Mouse (Mus musculus): Measurements from ENCODE around the gene Specc1. TPM values are rescaled to one million over a fixed set of nuclear protein-coding genes. Genes with fewer than 3 reads are reported as not detected.

Specc1 gene
- polyA plus RNA-seq, 1 experiment from 2014 or later, result 8.8 TPM

DNA sequence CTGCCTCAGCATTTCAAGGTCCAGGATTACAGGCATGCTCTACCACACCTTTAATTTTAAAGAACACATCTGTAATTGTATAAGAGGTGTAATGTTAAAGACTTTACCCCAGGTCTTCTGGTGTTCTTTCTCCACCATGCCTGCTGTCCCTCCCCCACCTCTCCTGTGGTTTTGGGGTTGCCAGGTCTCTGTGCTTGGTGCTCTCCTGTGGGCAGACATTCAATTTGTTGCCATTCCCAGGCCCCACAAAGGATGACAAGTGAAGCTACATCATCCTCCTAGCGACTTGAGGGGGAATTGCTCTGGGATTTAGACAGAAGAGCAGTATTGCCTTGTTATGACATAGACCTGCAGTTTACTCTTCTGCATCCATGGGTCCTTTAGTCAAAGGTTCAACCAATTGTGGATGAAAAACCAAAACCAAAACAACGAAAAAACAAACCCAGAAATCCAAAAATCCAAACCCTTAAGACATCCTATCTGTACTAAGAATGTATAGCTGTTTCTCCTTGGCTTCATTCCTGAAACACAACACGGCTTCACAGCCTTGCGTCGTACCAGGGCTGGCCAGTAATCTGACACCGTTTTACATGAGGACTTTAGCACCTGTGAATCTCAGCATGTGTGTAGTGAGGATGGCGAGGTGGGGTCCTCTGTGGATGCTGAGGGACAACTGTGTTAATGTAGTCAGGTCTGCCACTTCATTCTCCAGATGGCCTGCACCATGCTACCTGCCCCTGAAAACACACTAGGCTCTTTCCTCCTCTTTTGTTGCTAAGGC lies 15.1 kb downstream of the Specc1 start:
- Histone ChIP-seq H3K4me1 (peaks cover 5% of the 10 kb centered on the region), H3K9me3 (no peaks in the 10 kb centered on the region), H3K27me3 (no peaks in the 10 kb centered on the region), H3K36me3 (no peaks in the 10 kb centered on the region), H3K4me2 (no peak overlapping the region), H3K27ac (no peak overlapping the region), H3K9ac (no peak overlapping the region), H3K4me3 (no peak overlapping the region)
- 21% methylated on average over 7 of the region's 7 CpGs for WGBS
- no peak for ATAC-seq (ENCODE audit: insufficient number of reproducible peaks, low FRiP score, low TSS enrichment, low read depth)

DNA sequence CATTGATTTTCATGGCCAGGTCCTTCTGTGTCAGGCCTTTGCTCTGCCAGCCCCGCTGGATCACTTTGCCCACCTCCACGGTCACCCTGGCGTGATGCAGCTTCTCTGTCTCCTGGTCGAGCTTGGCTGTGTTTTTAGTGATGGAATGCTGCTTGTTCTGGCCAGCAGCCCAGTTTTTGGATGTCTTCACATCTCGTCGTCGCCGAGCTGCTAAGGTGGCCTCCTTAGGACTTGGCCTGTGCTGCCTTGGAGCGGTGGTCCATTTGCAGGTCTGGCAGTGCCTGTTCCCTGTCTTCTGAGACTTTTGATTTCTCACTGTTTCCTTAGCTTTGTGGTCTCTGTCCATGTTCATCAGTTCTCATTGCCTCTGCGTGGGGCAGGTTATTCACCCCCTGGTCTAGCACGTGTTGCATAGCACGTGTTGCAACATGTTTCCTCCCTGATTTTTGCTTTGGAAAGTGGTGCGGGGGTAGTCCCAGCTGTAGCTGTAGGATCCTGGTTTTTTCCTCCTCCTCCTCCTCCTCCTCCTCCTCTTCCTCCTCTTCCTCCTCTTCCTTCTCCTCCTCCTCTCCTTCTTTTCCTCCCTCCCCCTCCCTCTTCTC lies 17.6 kb downstream of the Specc1 start:
- Histone ChIP-seq H3K4me2 (no peak overlapping the region), H3K9me3 (no peaks in the 10 kb centered on the region)
- WGBS, result 50% methylated on average over 13 of the region's 13 CpGs

GRCm38 (mm10) chr11:61975783-61976182 lies 19.2 kb downstream of the Specc1 start:
- H3K4me2 ChIP-seq, result no peak overlapping the region
- no peak for ATAC-seq (ENCODE audit: insufficient number of reproducible peaks, low FRiP score, low TSS enrichment, low read depth)
- H3K4me3 ChIP-seq, result no peak overlapping the region
- H3K36me3 ChIP-seq, result no peaks in the 10 kb centered on the region
- no peaks in the 10 kb centered on the region for H3K27me3 ChIP-seq
- no peak overlapping the region for H3K27ac ChIP-seq
- no peak overlapping the region for H3K9ac ChIP-seq
- H3K4me1 ChIP-seq, result peaks cover 5% of the 10 kb centered on the region
- 81% methylated on average over 1 of the region's 1 CpGs for WGBS
- H3K9me3 ChIP-seq, result no peaks in the 10 kb centered on the region

More for the DNA sequence above, 17.6 kb downstream of the Specc1 start:
- Histone ChIP-seq H3K9ac (no peak overlapping the region), H3K4me3 (no peak overlapping the region), H3K27ac (no peak overlapping the region), H3K27me3 (no peaks in the 10 kb centered on the region), H3K4me1 (peaks cover 5% of the 10 kb centered on the region), H3K36me3 (no peaks in the 10 kb centered on the region)
- ATAC-seq (ENCODE audit: insufficient number of reproducible peaks, low FRiP score, low TSS enrichment, low read depth), result no peak

GRCm38 (mm10) chr11:61981285-61981684 lies 24.7 kb downstream of the Specc1 start:
- Histone ChIP-seq H3K9me3 (no peaks in the 10 kb centered on the region), H3K4me1 (no peaks in the 10 kb centered on the region), H3K27me3 (no peaks in the 10 kb centered on the region), H3K9ac (no peak overlapping the region), H3K4me2 (no peak overlapping the region), H3K27ac (no peak overlapping the region), H3K36me3 (no peaks in the 10 kb centered on the region), H3K4me3 (no peak overlapping the region)
- 75% methylated on average over 2 of the region's 2 CpGs for WGBS
- ATAC-seq (ENCODE audit: insufficient number of reproducible peaks, low FRiP score, low TSS enrichment, low read depth), result no peak

DNA sequence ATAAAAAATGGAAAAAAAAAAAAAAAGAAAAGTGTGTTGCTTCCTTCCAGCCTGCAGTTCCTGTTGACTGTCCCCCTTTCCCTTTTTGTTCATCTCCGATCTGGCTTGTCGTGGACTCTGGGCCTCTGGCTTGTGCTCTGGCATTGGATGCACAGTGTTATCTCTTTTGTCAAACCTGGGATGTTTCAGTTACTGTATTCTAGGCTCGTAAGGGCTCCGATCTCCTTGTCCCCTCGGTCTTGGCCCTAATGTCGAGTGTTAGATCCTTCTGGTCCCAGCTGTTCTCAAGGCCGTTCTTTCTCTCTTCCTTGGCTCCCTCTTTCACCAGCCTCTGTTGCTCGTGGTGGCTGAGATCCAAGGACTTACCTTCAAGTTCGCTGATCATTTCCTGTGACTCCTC lies 26.3 kb downstream of the Specc1 start:
- Histone ChIP-seq H3K9ac (no peak overlapping the region), H3K27me3 (no peaks in the 10 kb centered on the region), H3K9me3 (no peaks in the 10 kb centered on the region), H3K4me1 (no peaks in the 10 kb centered on the region), H3K36me3 (no peaks in the 10 kb centered on the region), H3K4me3 (no peak overlapping the region), H3K4me2 (no peak overlapping the region), H3K27ac (no peak overlapping the region)
- no peak for ATAC-seq (ENCODE audit: insufficient number of reproducible peaks, low FRiP score, low TSS enrichment, low read depth)
- WGBS, result 82% methylated on average over 9 of the region's 9 CpGs

GRCm38 (mm10) chr11:61986939-61987338 lies 30.4 kb downstream of the Specc1 start:
- Histone ChIP-seq H3K9me3 (no peaks in the 10 kb centered on the region), H3K4me1 (no peaks in the 10 kb centered on the region), H3K9ac (no peak overlapping the region), H3K4me3 (no peak overlapping the region), H3K27ac (no peak overlapping the region), H3K27me3 (no peaks in the 10 kb centered on the region), H3K36me3 (no peaks in the 10 kb centered on the region), H3K4me2 (no peak overlapping the region)
- WGBS, result 78% methylated on average over 4 of the region's 4 CpGs
- no peak for ATAC-seq (ENCODE audit: insufficient number of reproducible peaks, low FRiP score, low TSS enrichment, low read depth)

DNA sequence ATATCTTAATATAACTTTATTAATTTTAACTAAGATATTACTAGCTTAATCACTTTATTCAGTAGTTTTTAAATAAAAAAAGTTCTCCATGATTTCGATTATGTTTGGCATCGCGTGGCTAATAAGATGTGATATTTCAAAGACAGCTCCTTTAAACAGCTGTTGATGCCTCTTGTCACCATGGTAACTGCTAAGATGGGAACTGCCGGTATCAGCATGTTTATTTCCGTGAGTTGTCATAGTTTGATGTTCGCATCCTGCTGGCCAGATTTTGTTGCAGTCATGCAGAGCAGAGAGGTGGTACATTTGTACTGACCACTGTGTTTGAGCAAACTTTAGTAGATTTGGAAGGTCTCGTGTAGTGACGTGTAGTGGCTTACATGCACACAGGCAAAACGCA lies 33.1 kb downstream of the Specc1 start:
- Histone ChIP-seq H3K4me1 (no peaks in the 10 kb centered on the region), H3K9ac (no peak overlapping the region), H3K4me3 (no peak overlapping the region), H3K4me2 (no peak overlapping the region), H3K36me3 (no peaks in the 10 kb centered on the region), H3K27me3 (no peaks in the 10 kb centered on the region), H3K27ac (no peak overlapping the region), H3K9me3 (no peaks in the 10 kb centered on the region)
- no peak for ATAC-seq (ENCODE audit: insufficient number of reproducible peaks, low FRiP score, low TSS enrichment, low read depth)
- WGBS, result 75% methylated on average over 9 of the region's 9 CpGs

- no peaks in the 10 kb centered on the region for H3K36me3 ChIP-seq
- no peak overlapping the region for H3K9ac ChIP-seq
- no peak overlapping the region for H3K4me3 ChIP-seq
- H3K27ac ChIP-seq, result no peak overlapping the region
- WGBS, result 66% methylated on average over 2 of the region's 2 CpGs
- H3K9me3 ChIP-seq, result no peaks in the 10 kb centered on the region
- H3K27me3 ChIP-seq, result no peaks in the 10 kb centered on the region
- H3K4me1 ChIP-seq, result no peaks in the 10 kb centered on the region
- no peak overlapping the region for H3K4me2 ChIP-seq
- ATAC-seq (ENCODE audit: insufficient number of reproducible peaks, low FRiP score, low TSS enrichment, low read depth), result no peak
Observed at GRCm38 (mm10) chr11:61991576-61991975, 35.0 kb downstream of the Specc1 start.

- no peak for ATAC-seq (ENCODE audit: insufficient number of reproducible peaks, low FRiP score, low TSS enrichment, low read depth)
- no peak overlapping the region for H3K4me2 ChIP-seq
- H3K27me3 ChIP-seq, result no peaks in the 10 kb centered on the region
Observed at GRCm38 (mm10) chr11:61992671-61993285, 36.2 kb downstream of the Specc1 start.

DNA sequence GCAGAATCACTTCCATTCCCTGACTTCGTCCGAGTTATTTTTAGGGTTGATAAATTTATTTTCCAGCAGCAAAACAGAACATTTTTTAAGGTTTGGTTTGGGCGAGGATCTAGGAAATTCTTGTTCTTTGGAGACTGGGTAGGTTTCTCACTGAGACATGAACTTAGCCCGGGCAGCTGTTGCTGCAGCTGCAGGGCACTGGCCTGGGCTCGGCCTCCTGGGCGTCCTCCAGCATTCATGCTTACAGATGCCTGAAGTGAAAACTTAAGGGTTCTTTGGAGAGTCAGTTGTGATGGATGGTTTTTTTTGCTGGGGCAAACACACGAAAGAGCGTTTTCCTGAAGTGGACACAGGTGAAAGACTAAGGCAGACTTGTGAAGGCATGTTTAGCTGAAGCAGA lies 42.9 kb downstream of the Specc1 start:
- H3K9ac ChIP-seq, result no peak overlapping the region
- H3K4me2 ChIP-seq, result no peak overlapping the region
- H3K27me3 ChIP-seq, result no peaks in the 10 kb centered on the region
- H3K36me3 ChIP-seq, result no peaks in the 10 kb centered on the region
- H3K27ac ChIP-seq, result no peak overlapping the region
- WGBS, result 74% methylated on average over 8 of the region's 8 CpGs
- H3K9me3 ChIP-seq, result no peaks in the 10 kb centered on the region
- no peak overlapping the region for H3K4me3 ChIP-seq
- ATAC-seq (ENCODE audit: insufficient number of reproducible peaks, low FRiP score, low TSS enrichment, low read depth), result no peak
- H3K4me1 ChIP-seq, result peaks cover 3% of the 10 kb centered on the region; the same call in 1 of the 2 replicates

More at GRCm38 (mm10) chr11:61992671-61993285, 36.2 kb downstream of the Specc1 start:
- WGBS, result 88% methylated on average over 4 of the region's 4 CpGs
- Histone ChIP-seq H3K36me3 (no peaks in the 10 kb centered on the region), H3K27ac (no peak overlapping the region), H3K4me3 (no peak overlapping the region), H3K9ac (no peak overlapping the region), H3K4me1 (no peaks in the 10 kb centered on the region), H3K9me3 (no peaks in the 10 kb centered on the region)

- Histone ChIP-seq H3K36me3 (no peaks in the 10 kb centered on the region), H3K4me2 (no peak overlapping the region), H3K27me3 (no peaks in the 10 kb centered on the region), H3K4me1 (peaks cover 9% of the 10 kb centered on the region), H3K9ac (no peak overlapping the region), H3K27ac (no peak overlapping the region), H3K9me3 (no peaks in the 10 kb centered on the region), H3K4me3 (no peak overlapping the region)
- WGBS, result 88% methylated on average over 12 of the region's 12 CpGs
- ATAC-seq (ENCODE audit: insufficient number of reproducible peaks, low FRiP score, low TSS enrichment, low read depth), result no peak
Observed at GRCm38 (mm10) chr11:62000099-62000498, 43.5 kb downstream of the Specc1 start.

DNA sequence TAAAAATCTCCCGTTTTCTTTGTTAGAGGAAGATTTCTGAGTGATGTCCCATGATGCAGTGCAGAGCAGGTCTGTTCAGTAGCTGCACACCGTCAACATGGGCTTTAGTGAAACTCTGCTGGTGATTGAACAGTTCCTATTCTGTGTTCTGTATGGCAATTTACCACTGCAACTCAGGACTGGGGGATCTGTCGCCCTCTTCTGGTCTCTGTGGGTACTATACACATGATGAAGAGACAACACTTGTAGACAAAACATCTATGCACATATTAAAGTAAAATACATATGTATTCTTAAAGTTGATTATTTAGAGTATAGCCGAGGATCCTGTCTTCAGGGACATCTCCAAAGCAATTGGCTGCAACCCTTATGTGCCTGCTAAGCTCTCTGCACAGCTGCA lies 45.4 kb downstream of the Specc1 start:
- H3K36me3 ChIP-seq, result no peaks in the 10 kb centered on the region
- 75% methylated on average over 4 of the region's 4 CpGs for WGBS
- H3K4me3 ChIP-seq, result no peak overlapping the region
- no peaks in the 10 kb centered on the region for H3K9me3 ChIP-seq
- no peak for ATAC-seq (ENCODE audit: insufficient number of reproducible peaks, low FRiP score, low TSS enrichment, low read depth)
- no peak overlapping the region for H3K4me2 ChIP-seq
- H3K27ac ChIP-seq, result no peak overlapping the region
- H3K27me3 ChIP-seq, result no peaks in the 10 kb centered on the region
- no peak overlapping the region for H3K9ac ChIP-seq
- peaks cover 24% of the 10 kb centered on the region for H3K4me1 ChIP-seq

All from limb, embryonic 15.5 days (tissue).